Mouse (Mus musculus) CH12.LX (cell line): Measurements from ENCODE around the gene Rcan3.

Source experiments
- CTCF ChIP-seq, 2 experiments: IDR thresholded peaks in 1 of 2; conservative IDR thresholded peaks in 1 of 2; 2 replicates each; pipeline ENCODE4 v1.5.1; 2011 to 2012; ENCODE audit warnings: low read depth in 2 of 2, low read length in 2 of 2, improper control_type of control experiment in 1 of 2, inconsistent platforms in 1 of 2, mild to moderate bottlenecking in 1 of 2, moderate library complexity in 1 of 2
- E2F4 ChIP-seq: IDR thresholded peaks from 2 replicates; pipeline ENCODE4 v1.6.1; 2011; ENCODE audit warnings: low read depth, low read length, improper control_type of control experiment; ENCODE audit not compliant: insufficient replicate concordance
- EP300 ChIP-seq: IDR thresholded peaks from 2 replicates; pipeline ENCODE4 v1.6.1; 2011; ENCODE audit warnings: low read length, improper control_type of control experiment
- MAFK ChIP-seq: IDR thresholded peaks from 2 replicates; pipeline ENCODE4 v1.6.1; 2011; ENCODE audit warnings: low read length, improper control_type of control experiment; ENCODE audit not compliant: insufficient replicate concordance
- MAX ChIP-seq: IDR thresholded peaks from 2 replicates; pipeline ENCODE4 v1.6.1; 2011; ENCODE audit warnings: low read length, improper control_type of control experiment
- POLR2A ChIP-seq: IDR thresholded peaks from 2 replicates; pipeline ENCODE4 v1.6.1; 2011; ENCODE audit warnings: low read depth, mild to moderate bottlenecking, improper control_type of control experiment, low read length
- RAD21 ChIP-seq: IDR thresholded peaks from 2 replicates; pipeline ENCODE4 v1.6.1; 2011; ENCODE audit warnings: low read depth, mild to moderate bottlenecking, low read length, improper control_type of control experiment, moderate library complexity
- RCOR1 ChIP-seq: conservative IDR thresholded peaks from 2 replicates; pipeline ENCODE4 v1.6.1; 2012; ENCODE audit warnings: low read depth, mild to moderate bottlenecking, inconsistent platforms, low read length, improper control_type of control experiment
- UBTF ChIP-seq: IDR thresholded peaks from 2 replicates; pipeline ENCODE4 v1.6.1; 2012; ENCODE audit warnings: low read depth, mild to moderate bottlenecking, inconsistent platforms, low read length, improper control_type of control experiment, moderate library complexity

DNA sequence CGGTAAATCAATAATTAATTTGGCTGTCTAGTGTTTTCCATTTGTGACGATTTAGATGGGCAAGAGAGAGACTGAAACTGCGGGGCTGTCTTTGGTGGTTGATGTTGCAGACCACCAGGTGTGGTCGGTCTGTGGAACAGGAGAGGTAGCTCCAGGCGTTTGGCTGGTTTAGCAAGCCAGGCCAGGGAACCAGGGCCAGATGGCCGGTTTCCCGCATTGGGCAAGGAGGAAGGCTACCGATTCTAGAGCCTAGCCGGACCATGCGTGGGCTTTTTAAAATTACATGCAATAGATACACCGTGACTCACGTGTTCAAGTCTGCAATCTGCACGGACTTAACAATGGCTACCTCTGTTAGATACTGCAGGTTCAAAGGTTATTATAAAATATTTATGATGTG is 12.7 kb downstream of the Rcan3 start:
- no peak for TF ChIP-seq EP300
- no peak for TF ChIP-seq POLR2A
- no peak for TF ChIP-seq UBTF
- TF ChIP-seq RAD21, result no peak
- TF ChIP-seq MAX, result no peak
- no peak for TF ChIP-seq CTCF (conservative IDR thresholded peaks at IDR 0.05 in 1 of 2, IDR thresholded peaks at IDR 0.05 in 1 of 2; ENCODE audit: low read depth in 2 of 2, low read length in 2 of 2)
- TF ChIP-seq RCOR1, result no peak
- no peak for TF ChIP-seq E2F4
- no peak for TF ChIP-seq MAFK
